Mouse (Mus musculus) lung, postnatal 10 days (tissue): ENCODE results near the gene 4921539E11Rik.

Source experiments
- DNase-seq: peaks from one replicate; pipeline ENCODE4 v3.0.0; 2021

Gene 4921539E11Rik

DNA sequence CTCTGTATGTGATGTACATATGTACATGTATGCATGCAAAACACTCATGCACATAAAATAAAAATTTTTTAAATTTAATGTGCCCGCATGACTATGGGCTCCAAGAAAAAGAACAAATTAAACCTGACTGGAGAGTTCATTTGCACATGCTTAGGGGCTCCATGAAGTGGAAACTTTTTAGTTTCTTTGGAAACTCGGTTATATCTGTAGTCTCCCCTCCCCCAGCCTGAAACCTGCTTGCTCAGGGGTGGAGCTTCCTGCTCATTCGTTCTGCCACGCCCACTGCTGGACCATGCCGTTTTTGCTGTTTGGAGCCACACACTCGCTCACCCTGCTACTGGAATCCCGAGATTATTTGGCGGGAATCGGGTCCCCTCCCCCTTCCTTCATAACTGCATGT lies 67.8 kb downstream of the 4921539E11Rik start:
- no peak for DNase-seq

DNA sequence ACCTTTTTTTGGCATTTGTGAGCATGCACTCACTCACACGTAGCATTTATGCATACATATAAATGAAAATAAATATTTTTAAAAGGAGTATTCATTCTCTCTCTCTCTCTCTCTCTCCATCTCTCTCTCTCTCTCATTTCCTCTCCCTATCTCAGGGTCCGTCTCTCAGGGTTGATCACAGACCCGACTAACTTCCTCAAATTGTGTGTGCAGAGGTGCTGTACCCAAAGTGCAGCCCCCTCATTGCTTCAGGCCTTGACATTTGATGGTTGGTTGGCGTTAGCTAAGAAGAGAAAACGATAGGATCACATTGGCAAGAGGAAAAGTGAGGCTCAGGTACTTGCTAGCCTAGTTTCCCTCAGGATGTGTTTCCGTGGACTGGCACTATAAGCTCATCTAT lies 68.9 kb downstream of the 4921539E11Rik start:
- DNase-seq, result no peak

DNA sequence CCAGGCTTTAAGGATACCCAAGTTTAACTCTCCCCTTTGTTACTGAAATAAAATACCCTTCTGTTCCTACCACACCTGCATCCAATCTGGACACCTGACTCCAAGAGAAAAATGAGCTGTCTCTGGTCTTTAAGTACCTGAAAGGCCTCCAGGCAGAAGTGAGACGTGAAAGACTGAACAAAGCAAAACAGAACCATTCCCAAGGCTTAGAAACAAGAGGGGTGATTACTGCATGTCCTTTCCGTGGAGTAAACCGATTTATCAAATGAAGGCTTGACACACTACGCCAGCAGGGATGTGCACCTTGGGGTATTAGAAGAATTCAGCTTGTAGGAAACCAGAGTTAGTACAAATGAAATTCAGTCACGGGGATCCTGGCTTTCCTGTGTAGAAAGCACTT lies 71.7 kb downstream of the 4921539E11Rik start:
- DNase-seq, result no peak

DNA sequence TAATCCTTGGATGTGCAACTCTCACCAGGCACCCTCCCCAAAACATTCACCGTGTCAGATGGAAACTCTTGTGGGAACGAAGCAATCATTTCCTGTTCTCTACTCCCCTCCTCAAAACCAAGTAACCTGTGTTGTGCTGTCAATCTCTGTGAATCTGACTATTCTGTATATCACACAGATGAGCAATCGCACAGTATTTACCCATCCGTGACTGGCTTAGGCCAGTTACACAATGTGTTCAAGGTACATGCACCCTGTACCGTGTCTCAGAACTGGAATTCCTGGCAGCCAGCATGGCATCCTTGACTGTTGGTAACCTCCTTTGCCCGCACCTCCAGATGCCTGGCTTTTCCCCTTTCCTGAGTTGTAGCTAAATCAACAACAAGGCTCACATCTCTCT lies 74.6 kb downstream of the 4921539E11Rik start:
- DNase-seq, result no peak

DNA sequence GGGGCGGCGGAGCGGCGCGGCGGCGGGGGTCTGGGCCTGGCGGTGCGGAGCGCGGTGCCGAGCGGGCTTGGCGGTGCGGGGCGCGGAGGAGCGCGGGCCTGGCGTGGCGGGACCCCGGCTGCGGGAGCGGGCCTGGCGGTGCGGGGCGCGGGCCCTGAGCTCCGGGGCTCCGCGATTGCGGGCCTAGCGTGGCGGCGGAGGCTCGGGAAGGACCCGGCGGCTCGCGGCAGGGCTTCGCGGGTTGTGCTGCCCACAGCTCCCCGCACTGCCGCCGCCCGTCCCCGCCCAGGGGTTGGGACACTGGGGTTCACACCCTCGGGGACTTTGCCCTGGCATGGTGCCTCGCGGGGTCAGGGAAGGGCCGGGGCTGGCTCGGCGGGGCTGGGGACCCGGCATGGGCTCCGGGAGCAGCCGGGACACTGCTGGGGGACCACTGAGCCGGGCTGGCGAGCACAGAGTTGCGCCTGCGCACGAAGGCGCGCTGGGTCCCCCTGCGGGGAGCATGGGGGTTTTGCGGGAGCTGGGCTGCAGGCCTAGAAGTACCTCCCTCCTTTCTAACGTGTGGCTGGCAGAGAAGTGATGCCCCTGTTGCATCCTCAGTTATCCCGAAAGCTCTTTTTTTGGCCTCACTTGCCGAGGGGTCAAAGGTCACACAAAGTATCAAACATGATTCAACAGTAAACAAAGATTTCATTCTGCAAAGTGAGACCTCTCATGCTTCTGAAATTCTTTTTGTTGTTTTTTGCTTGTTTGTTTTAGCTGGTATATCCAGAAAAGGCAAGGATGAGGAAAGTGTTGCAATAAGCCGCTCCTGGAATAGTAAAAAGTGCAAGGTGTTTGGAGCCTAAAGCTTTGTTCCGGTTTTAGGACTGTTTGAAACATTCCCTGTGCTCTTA lies 75.5 kb downstream of the 4921539E11Rik start, which contains the start of gene Slc35d1:
TSS of gene Slc35d1 (minus strand) at position 240 of the 896 bp plus-strand sequence.
- DNase-seq, result peak; percentile 85

DNA sequence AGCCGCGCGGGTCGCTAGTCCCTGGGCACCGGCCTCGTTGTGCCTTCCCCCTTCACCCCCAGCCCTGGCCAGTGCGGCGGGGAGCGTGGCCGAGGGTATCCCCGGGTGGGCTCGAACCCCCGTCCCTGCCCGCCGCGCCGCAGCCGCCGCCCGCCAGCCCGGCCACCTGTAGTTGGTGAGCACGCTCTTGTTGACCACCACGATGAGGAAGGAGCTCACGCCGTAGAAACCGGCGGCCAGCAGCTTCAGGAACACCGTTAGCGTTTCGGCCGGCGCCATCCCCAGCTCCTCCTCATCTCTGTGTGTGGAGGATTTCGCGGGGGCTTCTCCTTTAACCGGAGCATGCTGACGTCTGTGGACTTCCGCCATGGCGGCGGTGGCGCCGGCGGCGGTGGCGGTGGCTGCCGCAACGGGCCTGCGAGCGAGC lies 76.2 kb downstream of the 4921539E11Rik start:
- DNase-seq, result peak; percentile 76

DNA sequence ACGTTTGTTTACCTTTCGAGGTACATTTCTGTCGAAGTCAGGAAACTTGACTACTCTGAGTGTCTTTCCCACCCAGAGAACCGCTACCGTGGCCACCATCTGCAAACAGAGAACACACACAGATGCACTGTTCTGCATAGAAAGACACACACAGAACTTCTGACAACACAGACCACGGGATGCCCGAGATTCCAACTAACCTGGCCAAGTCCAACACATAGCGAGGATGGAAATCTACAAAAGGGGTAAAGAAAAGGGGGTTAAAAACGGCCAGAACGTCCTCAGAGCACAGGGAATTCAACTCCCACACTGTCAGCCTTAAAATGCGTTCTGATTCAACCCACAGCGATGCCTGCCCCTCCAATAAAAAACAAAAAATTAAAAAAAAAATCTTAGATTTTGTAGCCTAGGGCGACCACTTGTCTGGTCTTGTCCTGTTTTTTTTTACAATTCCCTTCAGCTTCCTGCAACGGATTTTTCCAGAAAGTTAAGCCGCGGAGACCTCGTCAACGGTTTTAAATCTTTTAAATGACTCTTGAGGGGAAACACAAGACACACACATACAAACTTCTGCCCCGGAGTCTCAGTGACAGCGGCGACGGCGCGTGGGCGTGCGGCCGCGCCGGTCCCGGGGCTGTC lies 76.7 kb downstream of the 4921539E11Rik start:
- DNase-seq, result no peak

DNA sequence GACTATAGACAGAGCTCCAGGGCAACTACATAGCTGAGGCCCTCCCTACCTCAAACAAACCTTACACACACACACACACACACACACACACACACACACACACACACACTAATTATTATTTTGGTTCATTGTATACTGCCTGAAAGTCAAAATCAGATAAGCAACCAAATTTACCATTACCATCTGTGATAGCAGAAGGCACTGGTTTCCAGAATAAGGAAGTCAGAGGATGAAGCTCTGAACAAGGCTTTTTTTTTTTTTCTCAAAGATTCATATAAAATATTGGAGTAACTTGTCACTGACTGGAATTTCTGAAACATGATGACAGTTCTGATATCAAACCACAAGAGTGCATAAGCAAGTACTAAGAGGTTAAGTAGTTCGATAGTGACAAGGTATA lies 82.1 kb downstream of the 4921539E11Rik start:
- DNase-seq, result no peak

DNA sequence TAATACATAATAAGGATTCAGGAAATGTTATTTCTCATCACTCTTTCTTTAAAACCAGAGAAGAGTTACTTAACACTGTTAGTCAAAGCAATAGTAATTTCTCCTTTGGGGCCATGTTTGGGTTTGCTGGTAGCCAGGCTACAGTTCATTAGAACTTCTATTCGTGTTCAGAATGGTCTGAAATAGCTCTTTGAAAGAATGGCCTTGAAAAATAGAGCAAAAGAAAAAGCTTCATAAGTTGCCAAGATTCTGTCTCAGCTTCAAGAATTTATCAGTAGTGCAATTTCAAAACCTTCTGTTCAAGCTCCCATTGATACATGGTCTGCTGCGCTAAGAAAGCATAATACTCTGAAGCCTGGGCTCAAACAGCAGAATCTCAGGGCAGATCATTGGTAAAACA lies 87.0 kb downstream of the 4921539E11Rik start:
- no peak for DNase-seq

DNA sequence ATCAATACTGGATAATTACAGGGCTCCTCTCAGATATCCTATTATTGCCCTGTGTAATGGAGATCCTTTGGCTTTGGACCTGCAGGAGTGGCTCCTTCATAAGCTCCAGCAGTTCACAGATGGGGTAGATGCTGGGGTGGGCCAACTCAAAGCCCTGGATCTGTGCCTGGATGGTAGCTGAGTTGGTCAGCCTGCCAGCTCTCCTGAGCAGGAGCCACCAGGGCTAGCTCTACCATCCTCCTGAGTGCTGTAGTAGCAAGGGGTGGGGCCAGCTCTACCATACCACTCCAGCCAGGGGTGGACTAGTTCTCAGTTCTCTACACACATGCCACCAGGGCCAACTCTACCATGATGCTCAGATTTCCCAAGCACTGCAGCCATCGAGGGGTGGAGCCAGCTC lies 90.6 kb downstream of the 4921539E11Rik start:
- DNase-seq, result no peak

DNA sequence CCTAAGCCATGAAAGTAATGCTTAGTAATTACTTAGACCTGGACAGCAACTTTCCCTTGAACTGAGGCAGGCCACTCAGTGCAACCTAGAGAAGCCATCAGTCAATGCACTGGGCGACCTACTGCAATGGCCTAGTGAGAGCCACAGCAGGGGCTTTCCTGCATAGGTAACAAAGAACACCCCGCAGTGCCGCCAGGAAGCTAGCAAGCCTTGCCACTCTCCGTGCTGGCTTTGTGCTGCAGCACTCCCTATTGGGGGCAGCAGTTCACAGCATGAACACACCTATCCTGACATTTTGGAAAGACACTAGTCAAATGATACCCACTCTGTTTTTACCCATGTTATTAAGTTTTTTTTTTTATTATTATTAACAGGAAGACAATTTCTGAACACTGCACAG lies 91.6 kb downstream of the 4921539E11Rik start:
- no peak for DNase-seq

DNA sequence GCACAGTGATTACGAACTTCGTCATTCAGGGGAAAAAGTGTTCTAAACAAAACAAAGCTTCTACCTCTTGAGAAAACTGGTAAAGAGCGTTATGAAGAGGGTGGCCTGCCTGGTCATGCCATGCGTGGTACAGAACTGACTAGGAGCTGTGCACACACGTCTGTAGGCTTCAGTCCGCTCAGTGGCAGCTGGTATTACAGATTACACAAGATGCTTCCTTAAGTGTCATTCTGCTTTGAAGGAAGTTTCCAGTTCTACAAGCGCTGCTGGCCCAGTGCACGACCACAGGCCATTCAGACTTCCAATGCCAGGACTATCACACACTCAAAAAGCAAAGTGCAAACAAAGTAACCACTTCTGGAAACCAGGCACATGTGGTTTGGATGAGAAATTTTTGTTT lies 93.3 kb downstream of the 4921539E11Rik start:
- DNase-seq, result no peak

DNA sequence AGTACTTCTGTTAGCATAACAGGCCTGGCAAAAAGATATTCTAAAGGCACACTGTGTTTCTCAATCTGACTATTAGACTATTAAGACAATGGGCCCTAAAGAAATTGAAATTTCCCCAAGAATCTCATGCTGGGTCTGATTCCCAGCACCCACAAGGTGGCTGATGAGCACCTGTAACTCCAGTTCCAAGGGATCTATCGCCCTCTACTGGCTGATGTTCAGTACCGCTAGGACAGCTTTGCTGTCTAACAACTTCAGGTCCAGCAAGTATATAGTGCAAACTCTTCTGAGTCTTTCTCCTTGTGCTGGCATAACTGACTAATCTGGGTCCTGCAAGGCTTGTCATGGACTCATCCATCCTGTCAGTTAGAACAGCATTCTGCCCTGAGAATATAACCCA lies 98.2 kb downstream of the 4921539E11Rik start:
- DNase-seq, result no peak

DNA sequence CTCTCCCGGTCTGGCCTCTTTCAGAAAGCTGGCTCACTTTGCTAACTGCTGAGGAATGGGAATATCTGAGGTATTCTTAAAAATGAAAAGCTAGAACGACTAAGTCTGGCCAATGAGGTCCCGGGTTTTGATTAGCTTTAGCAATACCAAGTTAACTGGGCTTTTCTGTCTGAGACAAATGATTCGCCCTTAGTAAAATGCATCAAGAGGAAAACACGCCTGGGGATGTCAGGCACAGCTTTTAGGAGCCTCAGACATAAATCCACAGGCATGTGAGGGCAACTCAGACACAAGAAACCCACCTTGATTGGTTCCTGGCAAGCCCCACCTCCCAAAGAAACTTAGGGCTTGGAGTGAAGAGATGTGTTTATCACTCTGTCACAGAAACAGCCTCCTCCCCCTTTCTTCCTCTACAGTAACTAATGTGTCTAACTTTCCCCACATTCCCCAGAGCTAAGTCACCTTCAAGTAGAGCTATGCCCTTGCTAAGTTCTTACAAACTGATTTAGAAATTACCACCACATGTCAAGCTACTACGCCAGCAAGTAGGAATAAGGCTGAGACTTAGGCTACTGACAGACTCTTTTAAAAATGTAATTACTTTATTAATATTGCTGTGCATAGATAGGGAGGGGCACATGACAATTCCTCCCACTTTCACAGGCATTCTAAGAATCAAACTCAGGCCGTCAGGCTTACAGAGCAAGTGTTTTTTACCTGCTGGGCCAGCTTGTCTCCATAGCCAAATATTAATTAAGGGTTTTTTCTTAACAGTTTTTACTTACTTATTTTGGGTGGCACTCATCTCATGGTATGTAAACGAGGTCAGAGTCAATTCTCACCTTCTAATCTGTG lies 101.7 kb downstream of the 4921539E11Rik start:
- no peak for DNase-seq
